Mouse (Mus musculus): ENCODE measurements around the gene Faf2.

DNA sequence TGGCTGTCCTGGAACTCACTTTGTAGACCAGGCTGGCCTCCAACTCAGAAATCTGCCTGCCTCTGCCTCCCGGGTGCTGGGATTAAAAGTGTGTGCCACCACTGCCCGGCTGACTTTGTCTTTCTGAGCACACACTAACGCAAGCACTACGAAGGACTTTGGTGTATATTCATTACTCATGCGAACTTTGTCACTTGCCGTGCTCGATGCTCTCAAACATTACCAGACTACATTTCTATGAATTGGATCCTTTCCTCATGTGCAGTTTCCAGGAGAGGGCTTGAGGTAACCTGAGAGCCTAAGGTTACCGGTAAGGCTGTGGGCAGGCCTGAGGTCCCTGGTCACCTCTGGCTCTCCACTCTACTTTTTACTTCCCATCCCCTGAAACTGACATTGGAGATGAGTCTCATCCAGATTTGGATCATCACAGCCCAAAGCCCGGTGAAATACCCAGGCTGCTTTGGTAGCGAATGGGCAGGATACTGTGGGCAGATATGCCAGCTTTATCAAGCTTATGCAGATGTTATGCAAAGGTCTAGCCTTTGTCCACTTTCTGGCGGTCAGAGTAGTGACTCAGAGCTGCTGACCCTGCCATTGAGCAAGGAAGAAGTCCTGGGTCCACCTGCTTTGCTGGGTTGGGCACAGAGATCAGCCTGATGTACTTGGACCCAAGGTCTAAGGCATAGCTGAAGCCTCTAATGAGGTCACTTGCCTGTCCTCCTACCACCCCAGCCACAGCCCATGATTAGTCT, 74.1 kb downstream of the Faf2 start:
- TF ChIP-seq CTCF (conservative IDR thresholded peaks at IDR 0.05; ENCODE audit: low read length) (no peak), POU5F1 (IDR thresholded peaks at IDR 0.05; ENCODE audit: borderline replicate concordance, low read length) (no peak)
